Mouse (Mus musculus) embryonic facial prominence, embryonic 15.5 days (tissue): Measurements from ENCODE around the gene Slc12a3. TPM values are rescaled to one million over a fixed set of nuclear protein-coding genes. Genes with fewer than 3 reads are reported as not detected.

Source experiments
- ATAC-seq: fragments of 200-750 bp; cut with Nextera tagmentation; 2 replicates; pipeline ENCODE4 v1.8.0; 2017; ENCODE audit warnings: low read depth, moderate TSS enrichment; ENCODE audit not compliant: insufficient number of reproducible peaks, low FRiP score, low TSS enrichment
- H3K27ac ChIP-seq: fragments of 300-500 bp; sonication (generic); replicated peaks from 2 replicates; pipeline ENCODE4 v1.5.1; 2015; ENCODE audit warnings: mild to moderate bottlenecking, inconsistent platforms
- H3K27me3 ChIP-seq: fragments of 300-500 bp; sonication (generic); 2 replicates; pipeline ENCODE4 v1.6.1; 2015; ENCODE audit warnings: inconsistent platforms
- H3K36me3 ChIP-seq: fragments of 300-500 bp; sonication (generic); 2 replicates; pipeline ENCODE4 v1.6.1; 2015; ENCODE audit warnings: mild to moderate bottlenecking, inconsistent platforms
- H3K4me1 ChIP-seq: fragments of 300-500 bp; sonication (generic); 2 replicates; pipeline ENCODE4 v1.6.1; 2015; ENCODE audit warnings: inconsistent platforms
- H3K4me2 ChIP-seq: fragments of 300-500 bp; sonication (generic); replicated peaks from 2 replicates; pipeline ENCODE4 v1.6.1; 2015; ENCODE audit warnings: mild to moderate bottlenecking, inconsistent platforms
- H3K4me3 ChIP-seq: fragments of 300-500 bp; sonication (generic); replicated peaks from 2 replicates; pipeline ENCODE4 v1.5.1; 2015; ENCODE audit warnings: mild to moderate bottlenecking, inconsistent platforms
- H3K9ac ChIP-seq: fragments of 300-500 bp; sonication (generic); 2 replicates; pipeline ENCODE4 v1.6.1; 2015; ENCODE audit warnings: inconsistent platforms
- H3K9me3 ChIP-seq: fragments of 300-500 bp; sonication (generic); replicated peaks from 2 replicates; pipeline ENCODE4 v1.6.1; 2016; ENCODE audit warnings: inconsistent platforms
- WGBS: fragments of 180-500 bp; shearing (Covaris S2); methylation state at CpG from one replicate; pipeline ENCODE4 v1.1.7; 2015; 5-methylcytosine and 5-hydroxymethylcytosine counted together
- polyA plus RNA-seq: library from polyadenylated mRNA; unstranded; fragments of >200 nt; fragmentation: Nextera tagmentation; extraction: Ambion mirVana; gene quantifications from 2 replicates; pipeline ENCODE4 v1.2.1, GENCODE M21; 2015

The Slc12a3 gene
- polyA plus RNA-seq, 1 experiment from 2014 or later = 0.23 TPM

GRCm38 (mm10) chr8:94304412-94304811 lies 24.6 kb upstream of the Slc12a3 start:
- H3K9me3 ChIP-seq = no peaks in the 10 kb centered on the region
- H3K4me3 ChIP-seq = no peak overlapping the region
- no peak overlapping the region for H3K27ac ChIP-seq
- no peak overlapping the region for H3K4me2 ChIP-seq
- WGBS = 89% methylated on average over 2 of the region's 2 CpGs
- no peaks in the 10 kb centered on the region for H3K4me1 ChIP-seq
- H3K27me3 ChIP-seq = no peaks in the 10 kb centered on the region
- no peak overlapping the region for H3K9ac ChIP-seq
- H3K36me3 ChIP-seq = peaks cover 58% of the 10 kb centered on the region
- no peak for ATAC-seq

DNA sequence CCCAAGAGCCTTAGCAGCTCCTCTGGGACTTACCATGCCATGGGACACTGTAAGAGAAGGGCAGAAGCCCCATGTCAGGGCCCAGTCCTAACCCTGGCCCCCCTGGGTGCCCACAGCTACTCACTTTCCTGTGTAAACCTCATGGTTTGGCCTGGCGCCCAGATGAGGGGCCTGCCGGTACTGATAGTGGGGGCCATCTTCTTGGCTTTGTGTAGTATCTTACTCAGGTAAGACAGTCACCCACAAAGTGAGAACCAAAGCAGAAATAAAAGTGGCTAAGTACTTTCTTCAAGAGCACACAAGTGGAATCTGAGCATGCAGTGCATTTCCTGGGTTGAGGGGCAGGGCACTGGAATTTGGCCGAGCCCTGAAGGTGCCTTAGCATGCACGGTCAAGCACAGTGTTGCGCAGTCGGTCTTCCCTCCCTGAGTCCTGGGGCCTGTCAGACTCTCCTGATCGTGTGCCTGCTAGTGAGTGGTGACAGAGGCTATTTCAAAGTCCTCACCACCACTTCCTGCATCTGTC lies 21.9 kb upstream of the Slc12a3 start:
- ATAC-seq = no peak
- H3K4me1 ChIP-seq = no peaks in the 10 kb centered on the region
- no peaks in the 10 kb centered on the region for H3K27me3 ChIP-seq
- WGBS = 76% methylated on average over 7 of the region's 7 CpGs
- peaks cover 57% of the 10 kb centered on the region for H3K36me3 ChIP-seq
- no peak overlapping the region for H3K4me3 ChIP-seq
- H3K9me3 ChIP-seq = no peaks in the 10 kb centered on the region
- no peak overlapping the region for H3K27ac ChIP-seq
- no peak overlapping the region for H3K9ac ChIP-seq
- no peak overlapping the region for H3K4me2 ChIP-seq

DNA sequence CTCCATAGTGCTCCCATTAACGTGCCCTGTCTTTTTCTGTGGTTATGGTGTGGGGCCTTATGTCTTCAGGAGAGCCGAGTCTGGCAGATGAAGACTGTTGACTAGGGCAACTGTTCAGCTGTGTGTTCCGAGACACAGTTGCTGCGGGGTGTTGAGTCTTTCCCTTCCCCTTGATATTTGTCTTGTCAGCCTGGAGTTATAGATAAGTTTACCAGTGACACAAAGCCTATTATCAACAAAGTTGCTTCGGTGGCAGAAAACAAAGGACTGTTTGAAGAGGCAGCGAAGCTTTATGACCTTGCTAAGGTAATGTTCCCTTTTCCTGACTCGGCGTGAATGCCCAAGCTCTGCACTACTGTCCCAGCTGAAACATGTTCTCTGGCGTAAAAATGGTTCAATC lies 21.3 kb upstream of the Slc12a3 start:
- H3K36me3 ChIP-seq = peaks cover 53% of the 10 kb centered on the region
- H3K4me2 ChIP-seq = no peak overlapping the region
- 82% methylated on average over 9 of the region's 9 CpGs for WGBS
- H3K4me3 ChIP-seq = no peak overlapping the region
- no peak overlapping the region for H3K9ac ChIP-seq
- H3K4me1 ChIP-seq = no peaks in the 10 kb centered on the region
- no peak overlapping the region for H3K27ac ChIP-seq
- H3K27me3 ChIP-seq = no peaks in the 10 kb centered on the region
- no peak for ATAC-seq
- no peaks in the 10 kb centered on the region for H3K9me3 ChIP-seq

DNA sequence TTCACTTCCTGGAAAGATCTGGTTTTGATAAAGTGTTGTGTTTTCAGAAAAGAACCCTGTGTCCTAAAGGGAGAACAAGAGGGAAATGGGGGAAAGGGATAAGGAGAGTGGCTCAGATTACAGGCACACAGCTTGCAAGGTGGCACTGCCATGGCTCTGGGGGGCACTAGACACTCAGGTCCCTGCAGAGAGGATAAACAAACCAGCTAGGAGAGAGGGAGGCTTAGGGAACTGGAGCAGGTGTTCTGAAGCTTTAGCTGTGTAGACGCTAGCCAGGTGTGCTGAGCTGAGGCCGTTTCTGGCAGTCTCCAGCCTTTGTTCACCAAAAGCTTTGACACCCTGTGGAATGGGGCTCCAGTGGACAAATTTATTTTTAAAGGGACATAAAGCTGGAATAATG lies 14.9 kb upstream of the Slc12a3 start:
- H3K27ac ChIP-seq = no peak overlapping the region
- 0 out of 2 replicates have a peak, but pooled peaks have one; percentile 15 for ATAC-seq
- no peaks in the 10 kb centered on the region for H3K4me1 ChIP-seq
- WGBS = 78% methylated on average over 2 of the region's 2 CpGs
- H3K9me3 ChIP-seq = no peaks in the 10 kb centered on the region
- no peaks in the 10 kb centered on the region for H3K27me3 ChIP-seq
- H3K9ac ChIP-seq = no peak overlapping the region
- no peak overlapping the region for H3K4me3 ChIP-seq
- no peak overlapping the region for H3K4me2 ChIP-seq
- H3K36me3 ChIP-seq = peaks cover 12% of the 10 kb centered on the region

DNA sequence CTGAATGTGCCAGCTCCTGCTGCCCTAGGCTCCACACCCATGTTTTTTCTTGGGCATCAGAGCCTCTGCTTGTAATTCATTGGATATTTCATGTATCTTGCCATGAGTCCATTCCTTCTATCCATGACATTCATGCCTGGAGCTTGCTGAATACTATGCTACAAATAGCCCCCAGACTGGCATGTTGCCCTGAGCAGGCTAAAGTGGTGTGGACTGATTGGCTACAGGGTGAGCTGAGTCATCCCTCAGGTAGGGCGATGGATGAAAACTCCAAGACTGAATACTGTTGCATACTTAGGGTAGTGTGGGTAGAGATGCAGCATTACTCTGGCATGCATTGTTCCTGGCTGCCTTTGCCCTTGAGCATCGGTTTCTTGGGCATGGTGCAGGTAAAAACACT lies 11.8 kb upstream of the Slc12a3 start:
- Histone ChIP-seq H3K4me1 (peaks cover 9% of the 10 kb centered on the region; the same call in 1 of the 2 replicates), H3K27me3 (no peaks in the 10 kb centered on the region), H3K4me2 (no peak overlapping the region), H3K4me3 (no peak overlapping the region), H3K27ac (no peak overlapping the region), H3K9ac (no peak overlapping the region), H3K9me3 (no peaks in the 10 kb centered on the region), H3K36me3 (no peaks in the 10 kb centered on the region)
- WGBS = 90% methylated on average over 2 of the region's 2 CpGs
- ATAC-seq = no peak

DNA sequence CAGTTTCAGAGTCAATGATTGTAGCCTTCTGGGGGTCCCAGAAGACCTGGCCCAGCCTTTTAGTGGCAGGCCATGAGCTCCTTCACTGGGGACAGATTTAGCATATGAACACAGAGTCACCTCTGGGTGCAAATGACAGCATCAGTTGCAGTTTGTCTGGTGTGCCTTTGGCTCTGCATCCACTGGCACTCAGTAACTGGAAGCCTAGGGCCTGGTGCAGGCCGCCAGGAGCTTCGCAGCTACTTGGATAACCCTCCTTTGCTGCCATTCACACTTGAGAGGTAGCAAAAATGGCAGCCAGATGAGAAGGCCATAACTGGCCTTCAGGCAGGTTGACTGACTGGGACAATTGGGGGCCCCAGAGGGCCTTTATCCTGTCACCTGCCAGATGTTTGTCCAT lies 11.3 kb upstream of the Slc12a3 start:
- no peak overlapping the region for H3K4me3 ChIP-seq
- peaks cover 9% of the 10 kb centered on the region; the same call in 1 of the 2 replicates for H3K4me1 ChIP-seq
- H3K27ac ChIP-seq = no peak overlapping the region
- H3K27me3 ChIP-seq = no peaks in the 10 kb centered on the region
- H3K36me3 ChIP-seq = no peaks in the 10 kb centered on the region
- H3K9me3 ChIP-seq = no peaks in the 10 kb centered on the region
- no peak overlapping the region for H3K4me2 ChIP-seq
- no peak overlapping the region for H3K9ac ChIP-seq
- WGBS = 98% methylated on average over 2 of the region's 2 CpGs
- no peak for ATAC-seq

DNA sequence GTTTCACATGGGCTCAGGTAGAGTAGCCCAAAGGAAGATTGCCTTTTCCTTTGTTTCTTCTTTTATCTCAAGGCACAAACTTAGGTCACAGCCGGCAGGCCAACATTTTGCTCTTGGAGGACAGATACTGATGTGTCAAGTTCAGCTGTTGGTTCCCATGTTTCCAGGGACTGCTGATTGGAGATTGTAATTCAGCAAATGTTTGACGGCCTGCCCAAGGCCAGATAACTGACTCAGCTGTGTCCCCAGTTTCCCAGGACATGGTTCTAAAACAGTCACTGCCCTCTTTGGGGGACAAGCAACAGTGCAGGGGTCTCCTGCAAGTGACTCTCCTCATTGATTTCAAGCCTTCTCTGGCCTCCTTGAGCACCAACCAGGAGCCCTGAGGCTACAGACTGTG lies 9.0 kb upstream of the Slc12a3 start:
- no peak for ATAC-seq
- Histone ChIP-seq H3K4me1 (peaks cover 9% of the 10 kb centered on the region; the same call in 1 of the 2 replicates), H3K9ac (no peak overlapping the region), H3K27me3 (no peaks in the 10 kb centered on the region), H3K36me3 (no peaks in the 10 kb centered on the region), H3K4me3 (no peak overlapping the region), H3K4me2 (no peak overlapping the region), H3K9me3 (no peaks in the 10 kb centered on the region), H3K27ac (no peak overlapping the region)
- 94% methylated on average over 2 of the region's 2 CpGs for WGBS

DNA sequence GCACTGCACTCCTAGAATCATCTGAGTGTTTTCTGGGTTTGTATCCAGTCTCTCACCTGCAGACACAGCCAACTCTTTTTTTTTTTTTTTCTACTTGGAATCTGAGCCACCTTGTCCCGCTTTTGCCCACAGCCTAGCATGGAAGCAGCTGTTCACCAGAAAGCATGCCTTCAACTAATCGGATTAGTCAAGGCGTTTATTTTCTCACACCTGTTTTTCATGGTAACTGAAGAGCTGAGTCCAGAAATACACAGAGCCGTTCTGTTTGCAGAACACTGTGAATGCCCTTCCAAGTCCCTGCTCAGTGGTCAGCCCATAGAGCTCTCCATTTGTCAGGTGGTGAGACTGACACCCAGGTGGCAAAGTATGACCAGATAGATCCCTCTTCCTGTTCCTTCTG lies 6.9 kb upstream of the Slc12a3 start:
- no peak overlapping the region for H3K9ac ChIP-seq
- no peaks in the 10 kb centered on the region for H3K27me3 ChIP-seq
- no peaks in the 10 kb centered on the region for H3K36me3 ChIP-seq
- H3K4me2 ChIP-seq = no peak overlapping the region
- ATAC-seq = 0 out of 2 replicates have a peak, but pooled peaks have one; percentile 20
- WGBS = 37% methylated on average over 4 of the region's 4 CpGs
- peak overlapping the region; percentile 34; the same call in 1 of the 2 replicates for H3K27ac ChIP-seq
- peaks cover 9% of the 10 kb centered on the region; the same call in 1 of the 2 replicates for H3K4me1 ChIP-seq
- no peak overlapping the region for H3K4me3 ChIP-seq
- H3K9me3 ChIP-seq = no peaks in the 10 kb centered on the region

DNA sequence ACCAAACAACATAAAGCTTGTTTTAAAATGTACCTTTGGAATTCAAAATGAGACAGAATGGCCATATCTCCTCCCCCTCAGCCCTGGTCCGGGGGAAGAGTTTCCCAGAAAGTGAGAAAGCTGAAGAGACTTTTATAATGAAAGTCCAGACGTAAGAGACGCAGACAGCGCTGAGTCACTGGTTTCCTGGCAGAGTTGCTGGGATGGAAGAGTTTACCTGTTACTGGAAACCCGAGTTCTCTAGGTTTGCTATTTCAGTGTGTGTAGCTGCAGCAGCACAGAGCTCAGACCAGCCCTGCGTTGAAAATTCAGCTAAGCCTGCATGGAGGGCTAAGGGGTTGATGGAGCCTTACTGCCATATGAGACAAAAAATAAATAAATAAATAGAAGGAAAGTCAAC lies 6.0 kb upstream of the Slc12a3 start:
- no peak overlapping the region for H3K4me2 ChIP-seq
- 61% methylated on average over 6 of the region's 6 CpGs for WGBS

DNA sequence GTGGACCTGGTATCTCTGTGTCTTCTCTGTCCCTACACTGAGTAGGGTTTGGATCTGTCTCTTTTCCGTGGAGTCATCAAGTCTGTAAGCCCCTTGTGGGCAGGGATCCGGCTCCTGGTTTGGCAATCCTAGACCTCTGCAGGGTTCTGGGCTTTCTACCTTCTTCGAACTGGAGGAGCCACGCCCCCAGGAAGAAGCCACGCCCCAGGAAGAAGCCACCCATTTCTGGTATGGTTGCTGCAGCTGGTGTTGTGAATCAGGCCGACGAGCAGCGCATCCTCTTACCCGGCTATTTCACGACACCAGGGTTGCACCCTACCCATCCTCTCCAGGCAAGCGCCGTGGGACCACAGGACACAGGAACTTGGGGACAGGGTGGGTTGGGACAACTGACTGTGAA lies 4.9 kb upstream of the Slc12a3 start:
- no peak overlapping the region for H3K9ac ChIP-seq
- ATAC-seq = no peak
- no peaks in the 10 kb centered on the region for H3K27me3 ChIP-seq
- H3K4me3 ChIP-seq = no peak overlapping the region
- 61% methylated on average over 12 of the region's 12 CpGs for WGBS
- no peak overlapping the region for H3K27ac ChIP-seq
- H3K4me1 ChIP-seq = peaks cover 9% of the 10 kb centered on the region; the same call in 1 of the 2 replicates
- no peaks in the 10 kb centered on the region for H3K36me3 ChIP-seq
- no peak overlapping the region for H3K4me2 ChIP-seq
- H3K9me3 ChIP-seq = no peaks in the 10 kb centered on the region

More for the DNA sequence above, 6.0 kb upstream of the Slc12a3 start:
- Histone ChIP-seq H3K4me1 (peaks cover 9% of the 10 kb centered on the region; the same call in 1 of the 2 replicates), H3K36me3 (no peaks in the 10 kb centered on the region), H3K27ac (no peak overlapping the region), H3K9me3 (no peaks in the 10 kb centered on the region), H3K4me3 (no peak overlapping the region), H3K27me3 (no peaks in the 10 kb centered on the region), H3K9ac (no peak overlapping the region)
- ATAC-seq = no peak

GRCm38 (mm10) chr8:94326016-94326415 lies 3.0 kb upstream of the Slc12a3 start:
- Histone ChIP-seq H3K27ac (no peak overlapping the region), H3K36me3 (no peaks in the 10 kb centered on the region), H3K4me3 (no peak overlapping the region), H3K4me2 (no peak overlapping the region), H3K9ac (no peak overlapping the region), H3K27me3 (no peaks in the 10 kb centered on the region), H3K9me3 (no peaks in the 10 kb centered on the region), H3K4me1 (peaks cover 8% of the 10 kb centered on the region; the same call in 1 of the 2 replicates)
- WGBS = 66% methylated on average over 4 of the region's 4 CpGs
- ATAC-seq = no peak

DNA sequence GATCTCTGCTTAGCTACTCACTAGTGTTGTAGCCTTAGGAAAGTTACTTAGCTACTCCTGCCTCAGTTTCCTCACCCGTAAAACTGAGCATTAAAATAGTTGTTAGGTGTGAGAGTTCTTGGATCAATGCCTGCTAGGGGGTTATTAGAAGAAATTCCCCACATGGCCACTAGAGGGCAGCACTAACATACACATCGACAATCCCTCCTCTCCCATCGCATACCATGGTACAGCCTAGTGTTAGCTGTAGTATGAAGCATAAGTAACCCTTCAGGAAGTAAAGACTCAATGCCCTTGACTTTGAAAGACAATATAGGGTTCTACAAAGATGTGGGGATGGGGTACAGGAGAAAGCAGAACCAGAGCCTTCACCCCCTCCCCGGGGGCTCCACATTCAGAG lies 1.7 kb downstream of the Slc12a3 start:
- no peak for ATAC-seq
- H3K27me3 ChIP-seq = no peaks in the 10 kb centered on the region
- H3K4me3 ChIP-seq = no peak overlapping the region
- H3K9ac ChIP-seq = no peak overlapping the region
- WGBS = 30% methylated on average over 4 of the region's 4 CpGs
- no peaks in the 10 kb centered on the region for H3K9me3 ChIP-seq
- no peaks in the 10 kb centered on the region for H3K36me3 ChIP-seq
- no peak overlapping the region for H3K4me2 ChIP-seq
- no peaks in the 10 kb centered on the region for H3K4me1 ChIP-seq
- no peak overlapping the region for H3K27ac ChIP-seq
